Mouse (Mus musculus) kidney, embryonic 14.5 days (tissue): Measurements from ENCODE around the gene Dus1l. TPM values are rescaled to one million over a fixed set of nuclear protein-coding genes. Genes with fewer than 3 reads are reported as not detected.
"Not testable (repeated sequence)": the region's sequence is repeated elsewhere in the genome, so short reads cannot be mapped to it uniquely, and the experiment has no call there.

Experiments
- ATAC-seq: fragments of 200-750 bp; cut with Nextera tagmentation; 2 replicates; pipeline ENCODE4 v1.8.0; 2017; ENCODE audit warnings: moderate number of reproducible peaks, mild to moderate bottlenecking, moderate TSS enrichment, moderate library complexity; ENCODE audit not compliant: low FRiP score, low TSS enrichment
- H3K27ac ChIP-seq: fragments of 300-500 bp; sonication (generic); 2 replicates; pipeline ENCODE4 v1.5.1; 2014; ENCODE audit warnings: low read depth, mild to moderate bottlenecking, low read length, moderate library complexity, mixed read lengths
- H3K27me3 ChIP-seq: fragments of 300-500 bp; sonication (generic); 2 replicates; pipeline ENCODE4 v1.6.1; 2014; ENCODE audit warnings: mild to moderate bottlenecking, low read length; ENCODE audit not compliant: control insufficient read depth, insufficient read depth
- H3K36me3 ChIP-seq: fragments of 300-500 bp; sonication (generic); 2 replicates; pipeline ENCODE4 v1.6.1; 2014; ENCODE audit warnings: low read length, mixed read lengths; ENCODE audit not compliant: control insufficient read depth, insufficient read depth
- H3K4me1 ChIP-seq: fragments of 300-500 bp; sonication (generic); 2 replicates; pipeline ENCODE4 v1.6.1; 2014; ENCODE audit warnings: low read length, mixed read lengths; ENCODE audit not compliant: control insufficient read depth, insufficient read depth
- H3K4me2 ChIP-seq: fragments of 300-500 bp; sonication (generic); replicated peaks from 2 replicates; pipeline ENCODE4 v1.6.1; 2014; ENCODE audit warnings: low read depth, mild to moderate bottlenecking, low read length
- H3K4me3 ChIP-seq: fragments of 300-500 bp; sonication (generic); 2 replicates; pipeline ENCODE4 v1.5.1; 2014; ENCODE audit warnings: mild to moderate bottlenecking, low read length
- H3K9ac ChIP-seq: fragments of 300-500 bp; sonication (generic); 2 replicates; pipeline ENCODE4 v1.6.1; 2014; ENCODE audit warnings: low read depth, mild to moderate bottlenecking, low read length, moderate library complexity
- H3K9me3 ChIP-seq: fragments of 300-500 bp; sonication (generic); 2 replicates; pipeline ENCODE4 v1.6.1; 2016; ENCODE audit warnings: low read length; ENCODE audit not compliant: control insufficient read depth
- WGBS: fragments of 180-500 bp; shearing (Covaris S2); extraction: QIAGEN DNeasy Blood & Tissue Kit; methylation state at CpG from one replicate; pipeline ENCODE4 v1.1.7; 2014; 5-methylcytosine and 5-hydroxymethylcytosine counted together
- polyA plus RNA-seq: library from polyadenylated mRNA; unstranded; fragments of >200 nt; fragmentation: Nextera tagmentation; extraction: Ambion mirVana; gene quantifications from 2 replicates; pipeline ENCODE4 v1.2.1, GENCODE M21; 2014

Gene Dus1l
- polyA plus RNA-seq, 1 experiment from 2014 or later = 80.3 TPM

- no peaks in the 10 kb centered on the region for H3K4me1 ChIP-seq
- no peak overlapping the region for H3K4me2 ChIP-seq
- H3K9me3 ChIP-seq = no peaks in the 10 kb centered on the region
- no peaks in the 10 kb centered on the region for H3K36me3 ChIP-seq
- no peak overlapping the region for H3K4me3 ChIP-seq
- no peak overlapping the region for H3K9ac ChIP-seq
- 84% methylated on average over 3 of the region's 3 CpGs for WGBS
- ATAC-seq = no peak
- H3K27me3 ChIP-seq = no peaks in the 10 kb centered on the region
- no peak overlapping the region for H3K27ac ChIP-seq
Observed at GRCm38 (mm10) chr11:120772749-120773148, 23.5 kb downstream of the Dus1l start.

DNA sequence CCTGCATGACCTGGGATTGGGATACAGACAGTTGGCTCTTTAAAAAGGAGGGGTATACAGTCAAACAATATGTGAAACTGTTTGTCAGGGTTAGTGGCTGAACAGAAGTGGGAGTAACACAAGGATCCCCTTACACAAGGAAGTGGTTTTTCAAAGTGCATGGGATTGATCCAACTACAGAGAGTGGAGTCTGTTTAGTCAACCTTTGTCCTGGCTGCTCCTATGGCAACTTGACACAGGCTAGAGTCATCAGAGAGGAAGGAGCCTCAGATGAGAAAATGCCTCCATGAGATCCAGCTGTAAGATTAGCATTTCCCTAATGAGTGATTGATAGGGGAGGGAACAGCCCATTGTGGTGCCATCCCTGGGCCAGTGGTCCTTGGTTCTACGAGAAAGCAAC is 28.0 kb downstream of the Dus1l start:
- no peak for ATAC-seq
- 25% methylated on average over 1 of the region's 1 CpGs for WGBS
- no peak overlapping the region for H3K4me3 ChIP-seq
- H3K9ac ChIP-seq = no peak overlapping the region
- no peaks in the 10 kb centered on the region for H3K36me3 ChIP-seq
- no peak overlapping the region for H3K27ac ChIP-seq
- H3K27me3 ChIP-seq = no peaks in the 10 kb centered on the region
- H3K4me2 ChIP-seq = no peak overlapping the region
- no peaks in the 10 kb centered on the region for H3K4me1 ChIP-seq
- H3K9me3 ChIP-seq = no peaks in the 10 kb centered on the region

GRCm38 (mm10) chr11:120767023-120767422 is 29.2 kb downstream of the Dus1l start:
- 81% methylated on average over 3 of the region's 7 CpGs for WGBS
- not testable (repeated sequence) for H3K4me1 ChIP-seq, H3K4me3 ChIP-seq

DNA sequence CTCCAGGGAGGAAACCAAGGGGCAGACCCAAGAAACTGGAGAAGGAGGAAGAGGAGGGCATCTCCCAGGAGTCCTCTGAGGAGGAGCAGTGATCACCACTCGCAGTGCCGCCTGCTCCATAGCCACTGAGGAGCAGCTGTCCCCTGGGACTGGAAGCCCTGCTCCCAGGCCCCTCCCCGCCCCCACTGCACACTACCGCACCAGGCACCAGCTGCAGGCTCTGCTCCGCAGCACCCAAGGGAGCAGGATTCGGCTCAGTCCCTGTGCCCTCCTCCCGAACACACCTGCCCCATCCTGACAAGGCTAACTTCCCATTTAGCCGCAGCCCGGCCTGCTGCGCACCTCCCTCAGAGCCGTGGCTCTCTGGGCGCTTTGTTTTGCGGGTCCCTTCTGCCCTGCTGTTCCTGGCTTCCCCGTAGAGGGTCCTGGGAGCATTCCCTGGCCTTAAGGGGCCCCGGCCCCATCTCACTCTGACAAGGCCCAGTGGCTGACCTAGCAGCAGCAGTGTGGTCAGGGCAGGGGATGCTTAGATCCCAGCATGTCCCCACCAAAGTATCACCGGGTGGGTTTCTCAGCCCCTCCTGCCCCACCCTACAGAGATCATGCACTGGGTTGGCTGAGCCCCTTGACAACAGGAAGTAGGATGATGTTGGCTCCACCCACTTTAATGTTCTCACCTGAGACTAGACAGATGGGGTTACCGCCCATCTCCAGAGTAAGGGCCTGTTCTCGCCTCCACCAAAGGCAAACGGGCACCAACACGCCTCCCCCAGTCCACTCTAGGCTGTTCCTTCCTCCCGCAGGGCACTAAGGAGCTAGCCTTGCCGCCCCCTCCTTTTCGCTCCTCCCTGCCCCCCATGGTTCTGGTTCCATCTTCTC is 32.8 kb downstream of the Dus1l start:
- not testable (repeated sequence) for H3K27ac ChIP-seq, H3K27me3 ChIP-seq, H3K4me1 ChIP-seq, H3K4me2 ChIP-seq, H3K9ac ChIP-seq, H3K4me3 ChIP-seq, H3K36me3 ChIP-seq
- peaks cover 16% of the 10 kb centered on the region for H3K9me3 ChIP-seq
- peak; percentile 37; the same call in 1 of the 2 replicates for ATAC-seq
- 0% methylated on average over 2 of the region's 23 CpGs for WGBS

More at GRCm38 (mm10) chr11:120767023-120767422, 29.2 kb downstream of the Dus1l start:
- not testable (repeated sequence) for H3K9me3 ChIP-seq, H3K9ac ChIP-seq, H3K36me3 ChIP-seq, H3K27me3 ChIP-seq, ATAC-seq, H3K4me2 ChIP-seq, H3K27ac ChIP-seq

- not testable (repeated sequence) for H3K36me3 ChIP-seq, H3K27me3 ChIP-seq, H3K9ac ChIP-seq, H3K27ac ChIP-seq, H3K4me1 ChIP-seq, H3K4me3 ChIP-seq, H3K4me2 ChIP-seq
- peaks cover 23% of the 10 kb centered on the region for H3K9me3 ChIP-seq
- WGBS = 23% methylated on average over 13 of the region's 14 CpGs
- ATAC-seq = peak; percentile 18; the same call in 1 of the 2 replicates
Observed at GRCm38 (mm10) chr11:120762672-120763041, 33.5 kb downstream of the Dus1l start, which contains the start of gene Hmga1b. Gene Hmga1b, plus strand, starts transcription at chr11:120762794.

- Histone ChIP-seq H3K4me3 (no peak overlapping the region), H3K36me3 (no peaks in the 10 kb centered on the region), H3K4me2 (no peak overlapping the region), H3K4me1 (0 out of 2 replicates have a peak, but pooled peaks cover 2% of the 10 kb centered on the region), H3K27ac (no peak overlapping the region), H3K27me3 (peaks cover 4% of the 10 kb centered on the region; the same call in 1 of the 2 replicates), H3K9ac (no peak overlapping the region), H3K9me3 (peaks cover 24% of the 10 kb centered on the region)
- no peak for ATAC-seq
- 71% methylated on average over 14 of the region's 14 CpGs for WGBS
Observed at GRCm38 (mm10) chr11:120761811-120762671, 34.2 kb downstream of the Dus1l start.

GRCm38 (mm10) chr11:120760236-120760635 is 36.0 kb downstream of the Dus1l start:
- Histone ChIP-seq H3K4me2 (no peak overlapping the region), H3K27ac (no peak overlapping the region), H3K4me3 (no peak overlapping the region), H3K27me3 (peaks cover 4% of the 10 kb centered on the region; the same call in 1 of the 2 replicates), H3K9me3 (peaks cover 24% of the 10 kb centered on the region), H3K36me3 (no peaks in the 10 kb centered on the region), H3K9ac (no peak overlapping the region), H3K4me1 (0 out of 2 replicates have a peak, but pooled peaks cover 2% of the 10 kb centered on the region)
- ATAC-seq = no peak
- WGBS = 72% methylated on average over 9 of the region's 9 CpGs

DNA sequence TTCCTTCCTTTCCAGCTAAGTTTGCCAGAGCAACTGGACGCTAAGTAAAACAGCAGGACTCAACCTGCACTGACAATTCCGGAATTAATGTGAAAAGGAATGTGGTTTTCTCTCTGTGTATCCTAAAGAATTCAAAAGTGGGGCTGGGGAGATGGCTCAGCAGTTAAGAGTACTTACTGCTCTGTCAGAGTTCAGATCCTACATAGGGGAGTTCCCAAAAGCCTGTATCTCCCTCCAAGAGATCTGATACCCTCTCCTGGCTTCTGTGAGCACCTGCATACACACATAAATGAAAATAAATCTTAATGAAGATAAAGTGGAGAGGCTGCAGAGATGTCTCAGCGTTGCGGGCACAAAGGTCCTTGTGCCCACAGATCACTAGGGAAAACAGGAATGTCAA is 44.6 kb downstream of the Dus1l start:
- no peak overlapping the region for H3K4me3 ChIP-seq
- H3K27me3 ChIP-seq = no peaks in the 10 kb centered on the region
- no peak for ATAC-seq
- H3K4me2 ChIP-seq = no peak overlapping the region
- H3K36me3 ChIP-seq = no peaks in the 10 kb centered on the region
- no peaks in the 10 kb centered on the region for H3K9me3 ChIP-seq
- H3K27ac ChIP-seq = no peak overlapping the region
- H3K4me1 ChIP-seq = no peaks in the 10 kb centered on the region
- no peak overlapping the region for H3K9ac ChIP-seq
- WGBS = 47% methylated on average over 4 of the region's 4 CpGs
